Mouse (Mus musculus) embryonic facial prominence, embryonic 11.5 days (tissue): ENCODE data around the gene Rbfox3. TPM values are rescaled to one million over a fixed set of nuclear protein-coding genes. Genes with fewer than 3 reads are reported as not detected.
"Not testable (repeated sequence)": the region's sequence is repeated elsewhere in the genome, so short reads cannot be mapped to it uniquely, and the experiment has no call there.

Experiments
- ATAC-seq: fragments of 200-750 bp; cut with Nextera tagmentation; replicated peaks from 2 replicates; pipeline ENCODE4 v1.8.0; 2017; ENCODE audit warnings: low read depth; ENCODE audit not compliant: insufficient number of reproducible peaks, low FRiP score, low TSS enrichment
- DNase-seq: peaks from one replicate; pipeline ENCODE4 v3.0.0-alpha.2; 2015; ENCODE audit warnings: low spot score
- H3K27ac ChIP-seq: fragments of 300-500 bp; sonication (generic); replicated peaks from 2 replicates; pipeline ENCODE4 v1.5.1; 2014; ENCODE audit warnings: mild to moderate bottlenecking, low read depth, low read length, control low read depth
- H3K27me3 ChIP-seq: fragments of 300-500 bp; sonication (generic); 2 replicates; pipeline ENCODE4 v1.6.1; 2014; ENCODE audit warnings: mild to moderate bottlenecking, low read length, moderate library complexity, mixed read lengths; ENCODE audit not compliant: control insufficient read depth, insufficient read depth
- H3K36me3 ChIP-seq: fragments of 300-500 bp; sonication (generic); replicated peaks from 2 replicates; pipeline ENCODE4 v1.6.1; 2014; ENCODE audit warnings: low read depth, mild to moderate bottlenecking, low read length, moderate library complexity, mixed read lengths; ENCODE audit not compliant: control insufficient read depth, insufficient read depth
- H3K4me1 ChIP-seq: fragments of 300-500 bp; sonication (generic); 2 replicates; pipeline ENCODE4 v1.6.1; 2014; ENCODE audit warnings: low read length, mixed read lengths; ENCODE audit not compliant: control insufficient read depth, insufficient read depth
- H3K4me2 ChIP-seq: fragments of 300-500 bp; sonication (generic); 2 replicates; pipeline ENCODE4 v1.6.1; 2014; ENCODE audit warnings: low read depth, mild to moderate bottlenecking, control low read depth, low read length, moderate library complexity
- H3K4me3 ChIP-seq: fragments of 300-500 bp; sonication (generic); 2 replicates; pipeline ENCODE4 v1.5.1; 2014; ENCODE audit warnings: low read depth, low read length, control low read depth
- H3K9ac ChIP-seq: fragments of 300-500 bp; sonication (generic); replicated peaks from 2 replicates; pipeline ENCODE4 v1.6.1; 2014; ENCODE audit warnings: mild to moderate bottlenecking, control low read depth, low read length
- H3K9me3 ChIP-seq: fragments of 300-500 bp; sonication (generic); replicated peaks from 2 replicates; pipeline ENCODE4 v1.6.1; 2016; ENCODE audit warnings: mild to moderate bottlenecking, low read length, inconsistent platforms, mixed read lengths; ENCODE audit not compliant: control insufficient read depth
- WGBS: fragments of 180-500 bp; shearing (Covaris S2); extraction: QIAGEN DNeasy Blood & Tissue Kit; methylation state at CpG from one replicate; pipeline ENCODE4 v1.1.7; 2014; 5-methylcytosine and 5-hydroxymethylcytosine counted together
- polyA plus RNA-seq: library from polyadenylated mRNA; unstranded; fragments of >200 nt; fragmentation: Nextera tagmentation; extraction: Ambion mirVana; gene quantifications from 2 replicates; pipeline ENCODE4 v1.2.1, GENCODE M21; 2014

The Rbfox3 gene
- polyA plus RNA-seq, 1 experiment from 2014 or later, result 2.5 TPM

- no peak overlapping the region for H3K4me3 ChIP-seq
- peak; percentile 60; the same call in 1 of the 2 replicates for ATAC-seq
- H3K36me3 ChIP-seq, result no peaks in the 10 kb centered on the region
- no peak overlapping the region for H3K27ac ChIP-seq
- H3K9ac ChIP-seq, result no peak overlapping the region
- 67% methylated on average over 16 of the region's 16 CpGs for WGBS
- no peaks in the 10 kb centered on the region for H3K27me3 ChIP-seq
- H3K9me3 ChIP-seq, result no peaks in the 10 kb centered on the region
- DNase-seq, result peak; percentile 18
- no peaks in the 10 kb centered on the region for H3K4me1 ChIP-seq
- no peak overlapping the region for H3K4me2 ChIP-seq
Observed at GRCm38 (mm10) chr11:118793639-118794021, 117.8 kb downstream of the Rbfox3 start.

GRCm38 (mm10) chr11:118792916-118793638 is 118.3 kb downstream of the Rbfox3 start:
- Histone ChIP-seq H3K27me3 (no peaks in the 10 kb centered on the region), H3K36me3 (no peaks in the 10 kb centered on the region), H3K4me1 (no peaks in the 10 kb centered on the region), H3K9ac (no peak overlapping the region), H3K4me2 (no peak overlapping the region), H3K4me3 (no peak overlapping the region), H3K27ac (no peak overlapping the region), H3K9me3 (no peaks in the 10 kb centered on the region)
- DNase-seq (no peak), ATAC-seq (no peak)
- WGBS, result 81% methylated on average over 10 of the region's 10 CpGs

GRCm38 (mm10) chr11:118792163-118792915 is 119.1 kb downstream of the Rbfox3 start:
- Histone ChIP-seq H3K27me3 (no peaks in the 10 kb centered on the region), H3K9me3 (no peaks in the 10 kb centered on the region), H3K4me1 (no peaks in the 10 kb centered on the region), H3K4me2 (no peak overlapping the region), H3K36me3 (no peaks in the 10 kb centered on the region), H3K27ac (no peak overlapping the region), H3K4me3 (no peak overlapping the region), H3K9ac (no peak overlapping the region)
- WGBS, result 76% methylated on average over 9 of the region's 9 CpGs
- ATAC-seq (no peak), DNase-seq (no peak)

GRCm38 (mm10) chr11:118791391-118791790 is 120.0 kb downstream of the Rbfox3 start:
- Histone ChIP-seq H3K27ac (no peak overlapping the region), H3K4me3 (no peak overlapping the region), H3K4me2 (no peak overlapping the region), H3K9me3 (no peaks in the 10 kb centered on the region), H3K36me3 (no peaks in the 10 kb centered on the region), H3K27me3 (no peaks in the 10 kb centered on the region), H3K4me1 (no peaks in the 10 kb centered on the region), H3K9ac (no peak overlapping the region)
- DNase-seq, result no peak
- ATAC-seq, result no peak
- 57% methylated on average over 6 of the region's 6 CpGs for WGBS

GRCm38 (mm10) chr11:118788091-118788490 is 123.3 kb downstream of the Rbfox3 start:
- no peak for DNase-seq
- Histone ChIP-seq H3K36me3 (no peaks in the 10 kb centered on the region), H3K4me1 (no peaks in the 10 kb centered on the region), H3K27ac (no peak overlapping the region), H3K4me3 (no peak overlapping the region), H3K9me3 (no peaks in the 10 kb centered on the region), H3K27me3 (no peaks in the 10 kb centered on the region), H3K9ac (no peak overlapping the region), H3K4me2 (no peak overlapping the region)
- no peak for ATAC-seq
- 91% methylated on average over 1 of the region's 1 CpGs for WGBS

GRCm38 (mm10) chr11:118782677-118783076 is 128.7 kb downstream of the Rbfox3 start:
- no peaks in the 10 kb centered on the region for H3K4me1 ChIP-seq
- H3K9ac ChIP-seq, result no peak overlapping the region
- no peak overlapping the region for H3K27ac ChIP-seq
- no peaks in the 10 kb centered on the region for H3K9me3 ChIP-seq
- H3K4me3 ChIP-seq, result no peak overlapping the region
- ATAC-seq (no peak), DNase-seq (no peak)
- no peak overlapping the region for H3K4me2 ChIP-seq
- no peaks in the 10 kb centered on the region for H3K36me3 ChIP-seq
- no peaks in the 10 kb centered on the region for H3K27me3 ChIP-seq
- WGBS, result 88% methylated on average over 5 of the region's 5 CpGs

GRCm38 (mm10) chr11:118775753-118776152 is 135.6 kb downstream of the Rbfox3 start:
- ATAC-seq, result no peak
- no peak overlapping the region for H3K27ac ChIP-seq

GRCm38 (mm10) chr11:118774777-118775176 is 136.6 kb downstream of the Rbfox3 start:
- H3K27ac ChIP-seq, H3K4me3 ChIP-seq, H3K4me1 ChIP-seq, DNase-seq, H3K27me3 ChIP-seq, H3K36me3 ChIP-seq, H3K9ac ChIP-seq, H3K4me2 ChIP-seq, ATAC-seq, H3K9me3 ChIP-seq: not testable (repeated sequence)
- WGBS, result 91% methylated on average over 2 of the region's 2 CpGs

More at GRCm38 (mm10) chr11:118775753-118776152, 135.6 kb downstream of the Rbfox3 start:
- Histone ChIP-seq H3K9ac (no peak overlapping the region), H3K4me3 (no peak overlapping the region), H3K27me3 (no peaks in the 10 kb centered on the region), H3K9me3 (no peaks in the 10 kb centered on the region), H3K4me1 (no peaks in the 10 kb centered on the region), H3K4me2 (no peak overlapping the region), H3K36me3 (no peaks in the 10 kb centered on the region)
- peak; percentile 61 for DNase-seq
- 8% methylated on average over 3 of the region's 3 CpGs for WGBS
